Mouse (Mus musculus) myocyte (in vitro differentiated cells): ENCODE results near the gene Sbk2. TPM values are rescaled to one million over a fixed set of nuclear protein-coding genes. Genes with fewer than 3 reads are reported as not detected.
A peak's percentile ranks its signal among the peaks of the same experiment; 100 is the strongest.

Source experiments
- H3K27me3 ChIP-seq: one replicate; pipeline ENCODE4 v1.6.1; 2011; ENCODE audit not compliant: control insufficient read depth, insufficient read depth, insufficient read length
- H3K36me3 ChIP-seq: one replicate; pipeline ENCODE4 v1.6.1; 2011; ENCODE audit not compliant: control insufficient read depth, insufficient read depth
- H3K4me2 ChIP-seq: one replicate; pipeline ENCODE4 v1.6.1; 2011; ENCODE audit warnings: low read depth, control low read depth
- H3K4me3 ChIP-seq: one replicate; pipeline ENCODE4 v1.5.1; 2011; ENCODE audit warnings: mild to moderate bottlenecking, control low read depth, moderate library complexity
- H3K79me2 ChIP-seq: one replicate; pipeline ENCODE4 v1.6.1; 2011; ENCODE audit not compliant: control insufficient read depth, insufficient read depth
- H3ac ChIP-seq: one replicate; pipeline ENCODE4 v1.6.1; 2011; ENCODE audit not compliant: control insufficient read depth, insufficient read length
- CEBPB ChIP-seq: IDR thresholded peaks from 2 replicates; pipeline ENCODE4 v1.6.1; 2011; ENCODE audit warnings: mild to moderate bottlenecking, moderate library complexity; ENCODE audit not compliant: poor library complexity, insufficient read depth, severe bottlenecking
- E2F4 ChIP-seq: IDR thresholded peaks from one replicate; pipeline ENCODE4 v1.6.1; 2011; ENCODE audit warnings: mild to moderate bottlenecking, control low read depth, moderate library complexity; ENCODE audit not compliant: insufficient read depth
- MAX ChIP-seq: IDR thresholded peaks from one replicate; pipeline ENCODE4 v1.6.1; 2011; ENCODE audit warnings: low read depth, mild to moderate bottlenecking, control low read depth
- MYOD1 ChIP-seq, 3 experiments: IDR thresholded peaks; one replicate each; pipeline ENCODE4 v1.6.1; 2011; ENCODE audit warnings: control low read depth in 2 of 3, low read depth in 2 of 3, mild to moderate bottlenecking in 2 of 3, moderate library complexity in 1 of 3; ENCODE audit not compliant: insufficient read length in 2 of 3, control insufficient read depth in 1 of 3
- MYOG ChIP-seq, 3 experiments: IDR thresholded peaks; one replicate each; pipeline ENCODE4 v1.6.1; 2011; ENCODE audit warnings: control low read depth in 2 of 3, low read depth in 2 of 3, mild to moderate bottlenecking in 2 of 3; ENCODE audit not compliant: insufficient read length in 2 of 3, control insufficient read depth in 1 of 3, insufficient read depth in 1 of 3
- POLR2A ChIP-seq: IDR thresholded peaks from one replicate; pipeline ENCODE4 v1.6.1; 2011; ENCODE audit warnings: low read depth, mild to moderate bottlenecking, control low read depth, moderate library complexity; ENCODE audit not compliant: insufficient read length
- POLR2AphosphoS2 ChIP-seq: IDR thresholded peaks from one replicate; pipeline ENCODE4 v1.6.1; 2011; ENCODE audit warnings: low read depth, control low read depth; ENCODE audit not compliant: insufficient read length
- REST ChIP-seq: IDR thresholded peaks from one replicate; pipeline ENCODE4 v1.6.1; 2011; ENCODE audit warnings: mild to moderate bottlenecking, control low read depth, moderate library complexity; ENCODE audit not compliant: insufficient read depth, insufficient read length
- SRF ChIP-seq: IDR thresholded peaks from one replicate; pipeline ENCODE4 v1.6.1; 2011; ENCODE audit warnings: low read depth; ENCODE audit not compliant: control insufficient read depth, insufficient read length
- TCF12 ChIP-seq: IDR thresholded peaks from one replicate; pipeline ENCODE4 v1.6.1; 2011; ENCODE audit warnings: mild to moderate bottlenecking, control low read depth; ENCODE audit not compliant: poor library complexity, insufficient read depth, severe bottlenecking
- TCF3 ChIP-seq: IDR thresholded peaks from one replicate; pipeline ENCODE4 v1.6.1; 2011; ENCODE audit warnings: low read depth, control low read depth; ENCODE audit not compliant: insufficient read length
- USF1 ChIP-seq: IDR thresholded peaks from one replicate; pipeline ENCODE4 v1.6.1; 2011; ENCODE audit warnings: low read depth, mild to moderate bottlenecking, control low read depth, moderate library complexity
- polyA plus RNA-seq: library from polyadenylated mRNA; unstranded; fragments of >200 nt; fragmentation: generic; extraction: Trizol; gene quantifications from one replicate; pipeline ENCODE4 v1.2.1, GENCODE M21; 2012; ENCODE audit warnings: missing spikeins

The Sbk2 gene
- polyA plus RNA-seq, 1 experiment = 7.1 TPM

GRCm38 (mm10) chr7:4988250-4988649 lies 24.0 kb upstream of the Sbk2 start:
- Histone ChIP-seq H3K27me3 (peaks cover 6% of the 10 kb centered on the region), H3ac (no peak overlapping the region), H3K36me3 (peaks cover 4% of the 10 kb centered on the region), H3K4me3 (no peak overlapping the region), H3K79me2 (no peaks in the 10 kb centered on the region), H3K4me2 (no peak overlapping the region)
- no peak for TF ChIP-seq REST
- TF ChIP-seq TCF12 = no peak
- TF ChIP-seq USF1 = no peak
- no peak for TF ChIP-seq TCF3
- no peak for TF ChIP-seq POLR2AphosphoS2
- no peak for TF ChIP-seq CEBPB
- no peak for TF ChIP-seq MAX

GRCm38 (mm10) chr7:4976832-4977231 lies 12.6 kb upstream of the Sbk2 start:
- Histone ChIP-seq H3K4me3 (no peak overlapping the region), H3K27me3 (peaks cover 6% of the 10 kb centered on the region), H3K79me2 (no peaks in the 10 kb centered on the region), H3K4me2 (no peak overlapping the region), H3K36me3 (no peaks in the 10 kb centered on the region), H3ac (no peak overlapping the region)
- TF ChIP-seq MAX (no peak), TCF3 (no peak)

GRCm38 (mm10) chr7:4975455-4975854 lies 11.2 kb upstream of the Sbk2 start:
- Histone ChIP-seq H3ac (no peak overlapping the region), H3K4me2 (no peak overlapping the region), H3K4me3 (no peak overlapping the region), H3K79me2 (no peaks in the 10 kb centered on the region), H3K27me3 (peaks cover under 1% of the 10 kb centered on the region), H3K36me3 (no peaks in the 10 kb centered on the region)
- TF ChIP-seq TCF3 (no peak), POLR2A (no peak), REST (no peak), SRF (no peak), USF1 (no peak), POLR2AphosphoS2 (no peak)

- H3K79me2 ChIP-seq = no peaks in the 10 kb centered on the region
- no peaks in the 10 kb centered on the region for H3K27me3 ChIP-seq
- no peak overlapping the region for H3K4me3 ChIP-seq
- H3ac ChIP-seq = no peak overlapping the region
- TF ChIP-seq SRF = no peak
- no peak for TF ChIP-seq POLR2AphosphoS2
- no peak for TF ChIP-seq POLR2A
- TF ChIP-seq USF1 = no peak
- TF ChIP-seq MYOG (IDR thresholded peaks at IDR 0.05; ENCODE audit: control insufficient read depth in 1 of 3, insufficient read depth in 1 of 3, insufficient read length in 2 of 3, low read depth in 2 of 3) = no peak
- TF ChIP-seq TCF3 = no peak
- TF ChIP-seq CEBPB = no peak
- TF ChIP-seq TCF12 = no peak
- TF ChIP-seq REST = no peak
- TF ChIP-seq MYOD1 (IDR thresholded peaks at IDR 0.05; ENCODE audit: control insufficient read depth in 1 of 3, insufficient read length in 2 of 3, low read depth in 2 of 3) = no peak
- TF ChIP-seq E2F4 = no peak
- TF ChIP-seq MAX = no peak
- no peaks in the 10 kb centered on the region for H3K36me3 ChIP-seq
- H3K4me2 ChIP-seq = peak overlapping the region; percentile 74
These were observed 8.3 kb upstream of the Sbk2 start for GRCm38 (mm10) chr7:4972321-4973047.

GRCm38 (mm10) chr7:4971710-4972109 lies 7.5 kb upstream of the Sbk2 start:
- Histone ChIP-seq H3K36me3 (no peaks in the 10 kb centered on the region), H3K4me3 (no peak overlapping the region), H3ac (no peak overlapping the region), H3K27me3 (no peaks in the 10 kb centered on the region), H3K4me2 (no peak overlapping the region), H3K79me2 (no peaks in the 10 kb centered on the region)
- no peak for TF ChIP-seq MYOD1 (IDR thresholded peaks at IDR 0.05; ENCODE audit: control insufficient read depth in 1 of 3, insufficient read length in 2 of 3, low read depth in 2 of 3)
- TF ChIP-seq POLR2A = no peak
- no peak for TF ChIP-seq CEBPB
- no peak for TF ChIP-seq POLR2AphosphoS2
- no peak for TF ChIP-seq REST
- TF ChIP-seq TCF3 = no peak
- no peak for TF ChIP-seq MAX
- no peak for TF ChIP-seq USF1
- no peak for TF ChIP-seq SRF
